Mouse (Mus musculus): Measurements from ENCODE around the gene Gtf2h2.
A peak's percentile ranks its signal among the peaks of the same experiment; 100 is the strongest.
"Not testable (repeated sequence)": the region's sequence is repeated elsewhere in the genome, so short reads cannot be mapped to it uniquely, and the experiment has no call there.

The Gtf2h2 gene

DNA sequence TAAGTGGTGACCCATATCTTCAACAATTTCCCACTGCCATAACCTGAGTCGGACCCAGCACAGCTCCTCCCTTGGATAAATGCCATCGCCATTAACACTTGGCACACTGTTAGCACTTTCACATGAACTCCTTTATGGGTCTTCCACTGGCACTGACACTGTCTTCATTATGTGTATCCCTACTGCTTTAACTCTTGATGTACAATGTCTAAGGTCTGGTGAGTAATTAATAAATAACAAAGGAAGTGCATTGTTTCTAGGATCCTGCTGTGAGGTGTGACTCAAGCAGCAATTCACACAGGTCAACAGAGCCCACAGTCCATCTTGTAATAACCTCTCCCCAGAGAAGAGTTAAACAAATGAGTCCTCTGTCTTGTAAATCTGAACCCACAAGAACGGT lies 31.0 kb downstream of the Gtf2h2 start:
- Histone ChIP-seq H3K4me1 (replicated peaks; ENCODE audit: low read depth, low read length) (peaks cover 37% of the 10 kb centered on the region), H3K4me3 (replicated peaks; ENCODE audit: low read length) (no peak overlapping the region), H3K36me3 (ENCODE audit: insufficient read depth, low read length) (peaks cover 24% of the 10 kb centered on the region), H3K27me3 (ENCODE audit: insufficient read depth, low read length) (no peaks in the 10 kb centered on the region), H3K9me3 (ENCODE audit: low read length) (no peaks in the 10 kb centered on the region)
- no peak for TF ChIP-seq CTCF (conservative IDR thresholded peaks at IDR 0.05; ENCODE audit: low read length)
- peak; percentile 90 for TF ChIP-seq NANOG (IDR thresholded peaks at IDR 0.05; ENCODE audit: borderline replicate concordance, low read length)
- TF ChIP-seq POU5F1 (IDR thresholded peaks at IDR 0.05; ENCODE audit: borderline replicate concordance, low read length): no peak

DNA sequence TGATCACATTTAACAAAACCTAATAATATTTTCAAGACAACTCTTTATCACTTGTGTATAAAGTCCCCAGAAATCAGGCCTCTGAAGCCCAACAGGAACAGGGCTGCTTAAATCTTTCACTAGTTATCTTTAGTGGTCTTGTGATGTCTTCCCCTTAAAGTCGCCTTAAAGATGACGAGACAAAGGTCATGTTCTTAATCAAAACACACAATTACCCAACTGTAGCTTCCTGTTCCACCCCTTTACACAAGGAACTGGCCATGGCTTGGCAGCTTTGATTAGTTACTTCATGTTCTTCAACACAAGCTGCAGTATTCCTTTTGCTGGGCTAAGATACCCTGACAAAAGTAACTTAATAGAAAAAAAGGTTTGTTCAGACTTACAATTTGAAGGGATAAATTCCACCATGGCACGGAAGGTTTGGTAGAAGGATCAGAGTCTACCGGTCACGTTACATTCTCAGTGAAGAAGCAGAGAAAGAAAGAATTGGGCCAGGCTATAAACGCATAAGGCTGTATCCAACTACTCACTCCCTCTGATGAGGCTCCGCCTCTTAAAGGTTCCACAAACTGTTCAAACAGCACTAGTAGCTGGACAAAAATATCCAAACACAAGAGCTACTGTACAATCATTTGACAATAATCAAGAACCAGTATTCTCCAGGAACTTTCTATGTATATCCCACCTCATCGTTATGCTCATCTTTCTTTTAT lies 39.8 kb downstream of the Gtf2h2 start, which contains the start of gene Naip1:
Naip1 (minus strand) TSS at position 455 of the 713 bp plus-strand sequence.
- H3K4me1 ChIP-seq (replicated peaks; ENCODE audit: low read depth, low read length); H3K9me3 ChIP-seq (ENCODE audit: low read length); H3K36me3 ChIP-seq (ENCODE audit: insufficient read depth, low read length); H3K4me3 ChIP-seq (replicated peaks; ENCODE audit: low read length); H3K27me3 ChIP-seq (ENCODE audit: insufficient read depth, low read length): not testable (repeated sequence)

DNA sequence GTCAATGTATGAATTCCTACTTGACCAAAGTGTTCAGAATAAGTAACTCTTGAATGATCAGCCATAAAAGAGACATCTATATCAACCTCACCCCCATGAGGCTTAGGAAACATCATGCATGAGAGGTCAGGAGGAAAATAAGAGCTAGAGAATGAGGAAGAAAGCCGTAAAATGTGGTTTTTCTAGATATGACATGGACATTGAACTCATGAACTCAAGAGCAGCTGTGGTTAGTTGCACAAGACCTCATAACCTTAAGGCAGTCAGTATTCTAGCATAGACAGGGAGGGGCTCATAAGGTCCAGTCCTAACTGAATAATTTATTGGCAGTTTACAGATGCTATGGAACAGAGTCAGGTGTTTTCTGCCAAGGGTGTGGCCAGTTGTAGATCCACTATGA lies 42.9 kb downstream of the Gtf2h2 start:
- no peak for TF ChIP-seq POU5F1 (IDR thresholded peaks at IDR 0.05; ENCODE audit: borderline replicate concordance, low read length)
- TF ChIP-seq NANOG (IDR thresholded peaks at IDR 0.05; ENCODE audit: borderline replicate concordance, low read length): no peak
- TF ChIP-seq CTCF (conservative IDR thresholded peaks at IDR 0.05; ENCODE audit: low read length): no peak
- H3K36me3 ChIP-seq (ENCODE audit: insufficient read depth, low read length): no peaks in the 10 kb centered on the region
- no peaks in the 10 kb centered on the region for H3K9me3 ChIP-seq (ENCODE audit: low read length)
- H3K27me3 ChIP-seq (ENCODE audit: insufficient read depth, low read length): no peaks in the 10 kb centered on the region
- no peak overlapping the region for H3K4me3 ChIP-seq (replicated peaks; ENCODE audit: low read length)
- H3K4me1 ChIP-seq (replicated peaks; ENCODE audit: low read depth, low read length): no peaks in the 10 kb centered on the region

DNA sequence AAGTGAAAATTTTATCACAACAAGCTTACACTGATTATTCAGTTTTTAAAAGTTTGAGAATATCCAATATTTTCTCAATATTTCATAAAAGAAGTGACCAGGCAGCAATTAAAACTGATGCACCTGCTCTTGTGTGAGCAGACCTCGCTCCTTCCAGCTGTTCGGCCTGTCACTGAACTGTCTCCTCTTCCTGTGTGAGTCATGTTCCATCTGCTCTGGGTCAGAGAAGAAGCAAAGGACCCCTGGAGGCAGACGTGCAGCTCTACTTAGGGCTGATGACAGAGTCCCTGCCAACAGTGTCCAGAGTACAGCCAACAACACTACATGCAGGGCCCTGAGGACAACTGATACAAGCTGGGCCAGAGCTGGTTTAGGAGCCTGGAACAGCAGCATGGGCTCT lies 52.3 kb downstream of the Gtf2h2 start:
- no peaks in the 10 kb centered on the region for H3K4me1 ChIP-seq (replicated peaks; ENCODE audit: low read depth, low read length)
- H3K9me3 ChIP-seq (ENCODE audit: low read length): no peaks in the 10 kb centered on the region
- H3K36me3 ChIP-seq (ENCODE audit: insufficient read depth, low read length): no peaks in the 10 kb centered on the region
- H3K4me3 ChIP-seq (replicated peaks; ENCODE audit: low read length): no peak overlapping the region
- TF ChIP-seq NANOG (IDR thresholded peaks at IDR 0.05; ENCODE audit: borderline replicate concordance, low read length) (no peak), POU5F1 (IDR thresholded peaks at IDR 0.05; ENCODE audit: borderline replicate concordance, low read length) (no peak), CTCF (conservative IDR thresholded peaks at IDR 0.05; ENCODE audit: low read length) (no peak)
- no peaks in the 10 kb centered on the region for H3K27me3 ChIP-seq (ENCODE audit: insufficient read depth, low read length)

DNA sequence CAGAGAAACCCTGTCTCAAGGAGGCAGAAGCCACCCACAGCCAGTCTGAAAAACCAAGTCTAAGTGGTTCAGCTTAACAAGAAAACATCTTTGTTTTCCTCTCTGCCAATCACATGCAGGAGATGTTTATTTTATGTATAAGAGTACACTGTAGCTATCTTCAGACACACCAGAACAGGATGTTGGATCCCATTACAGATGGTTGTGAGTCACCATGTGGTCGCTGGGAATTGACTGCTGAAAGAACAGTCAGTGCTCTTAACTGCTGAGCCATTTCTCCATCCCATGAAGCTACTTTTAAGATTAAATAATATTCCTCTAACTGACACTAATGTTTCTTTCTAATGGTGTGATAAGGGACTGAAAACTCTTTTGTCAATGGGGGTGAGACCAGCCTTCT lies 53.7 kb downstream of the Gtf2h2 start:
- no peaks in the 10 kb centered on the region for H3K4me1 ChIP-seq (replicated peaks; ENCODE audit: low read depth, low read length)
- H3K4me3 ChIP-seq (replicated peaks; ENCODE audit: low read length): no peak overlapping the region
- no peaks in the 10 kb centered on the region for H3K36me3 ChIP-seq (ENCODE audit: insufficient read depth, low read length)
- H3K27me3 ChIP-seq (ENCODE audit: insufficient read depth, low read length): no peaks in the 10 kb centered on the region
- no peaks in the 10 kb centered on the region for H3K9me3 ChIP-seq (ENCODE audit: low read length)
- no peak for TF ChIP-seq POU5F1 (IDR thresholded peaks at IDR 0.05; ENCODE audit: borderline replicate concordance, low read length)

DNA sequence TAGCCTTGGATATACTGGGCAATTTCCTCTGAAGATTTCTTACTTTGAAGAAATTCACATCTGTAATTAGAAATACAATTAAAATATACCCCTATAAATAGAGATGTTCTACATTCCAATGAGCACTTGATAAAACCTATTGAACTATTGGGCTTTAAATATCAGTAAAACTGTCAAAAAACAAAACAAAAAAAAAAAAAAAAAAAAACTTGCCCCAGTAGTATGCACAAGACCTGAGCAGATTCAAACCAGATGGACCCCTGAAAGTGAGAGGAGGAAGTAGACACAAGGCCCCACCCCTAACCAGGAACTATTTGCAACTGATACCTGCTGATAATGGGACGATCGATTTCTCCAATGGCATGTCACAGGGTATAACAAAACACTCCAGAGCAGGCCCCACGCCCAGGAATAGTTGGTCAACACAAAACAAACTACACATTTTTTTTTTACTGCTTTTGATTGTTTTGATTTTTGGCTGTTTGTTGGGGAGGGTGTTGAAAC lies 55.0 kb downstream of the Gtf2h2 start:
- TF ChIP-seq POU5F1 (IDR thresholded peaks at IDR 0.05; ENCODE audit: borderline replicate concordance, low read length): no peak
- Histone ChIP-seq H3K9me3 (ENCODE audit: low read length) (no peaks in the 10 kb centered on the region), H3K36me3 (ENCODE audit: insufficient read depth, low read length) (no peaks in the 10 kb centered on the region), H3K4me3 (replicated peaks; ENCODE audit: low read length) (no peak overlapping the region), H3K4me1 (replicated peaks; ENCODE audit: low read depth, low read length) (no peaks in the 10 kb centered on the region), H3K27me3 (ENCODE audit: insufficient read depth, low read length) (no peaks in the 10 kb centered on the region)

DNA sequence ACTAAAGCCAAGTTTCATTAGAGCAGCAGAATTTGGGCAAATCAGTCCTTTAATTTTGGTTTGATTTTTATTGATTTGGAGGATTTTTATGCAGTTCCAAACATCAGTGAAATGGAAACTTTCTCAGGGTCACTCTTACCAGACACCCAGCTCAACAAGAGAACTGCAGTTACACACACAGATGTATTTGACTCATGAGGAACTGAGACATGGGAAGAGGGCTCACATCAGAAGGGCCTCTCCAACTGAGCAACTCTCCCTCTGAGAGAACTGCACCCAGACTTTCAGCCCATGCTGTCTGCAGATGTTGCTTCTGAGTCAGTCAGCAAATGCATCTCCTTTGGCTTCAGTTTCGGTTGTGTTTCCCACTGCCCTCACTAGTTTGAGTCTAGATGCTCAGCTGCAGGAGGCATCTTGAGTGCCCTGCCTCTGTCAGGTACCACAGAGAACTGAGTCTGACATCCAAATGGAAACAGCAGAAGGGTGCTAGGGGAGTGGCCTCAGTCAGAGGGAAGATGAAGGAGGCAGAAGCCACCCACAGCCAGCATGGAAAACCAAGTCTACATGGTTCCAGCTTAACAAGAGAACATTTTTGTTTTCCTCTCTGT lies 55.7 kb downstream of the Gtf2h2 start:
- H3K27me3 ChIP-seq (ENCODE audit: insufficient read depth, low read length); H3K4me3 ChIP-seq (replicated peaks; ENCODE audit: low read length); H3K4me1 ChIP-seq (replicated peaks; ENCODE audit: low read depth, low read length); H3K36me3 ChIP-seq (ENCODE audit: insufficient read depth, low read length); H3K9me3 ChIP-seq (ENCODE audit: low read length): not testable (repeated sequence)

DNA sequence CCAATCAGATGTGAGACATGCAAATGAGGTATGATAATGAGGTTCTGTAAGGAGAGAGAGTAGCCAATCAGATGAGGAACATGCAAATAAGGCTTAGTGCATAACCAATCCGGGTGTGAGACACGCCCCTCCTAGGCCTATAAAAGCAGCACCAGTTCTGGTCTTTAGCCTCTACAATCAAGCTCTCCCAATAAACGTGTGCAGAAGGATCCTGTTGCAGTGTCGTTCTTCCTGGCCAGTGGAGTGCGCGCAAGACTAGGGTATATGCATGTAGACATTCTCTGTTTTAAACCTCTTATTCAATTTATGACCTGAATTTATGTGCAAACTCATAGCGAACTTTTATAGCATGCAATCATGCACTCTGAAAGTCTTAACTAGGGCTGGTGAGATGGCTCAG lies 72.4 kb downstream of the Gtf2h2 start:
- H3K27me3 ChIP-seq (ENCODE audit: insufficient read depth, low read length); H3K36me3 ChIP-seq (ENCODE audit: insufficient read depth, low read length); H3K4me3 ChIP-seq (replicated peaks; ENCODE audit: low read length); H3K4me1 ChIP-seq (replicated peaks; ENCODE audit: low read depth, low read length): not testable (repeated sequence)
- peaks cover 13% of the 10 kb centered on the region for H3K9me3 ChIP-seq (ENCODE audit: low read length)

DNA sequence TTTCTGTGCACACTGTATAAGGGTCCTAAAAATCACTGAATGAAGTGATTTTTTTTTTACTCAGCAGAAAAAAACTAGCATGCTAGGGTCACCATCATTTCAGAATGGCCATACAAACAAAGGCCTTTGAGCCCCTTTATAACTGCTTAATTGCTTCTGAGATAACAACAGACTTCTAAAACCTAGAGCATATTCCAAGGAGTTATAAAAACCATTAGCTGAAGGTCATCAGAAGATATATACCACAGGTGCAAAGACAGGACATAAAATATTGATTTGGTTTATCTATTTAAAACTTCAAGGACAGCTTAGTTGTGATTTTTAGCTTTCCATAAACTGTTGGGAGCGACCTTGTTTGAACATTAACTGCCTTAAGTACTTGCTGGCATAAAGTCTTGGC lies 78.0 kb downstream of the Gtf2h2 start:
- Histone ChIP-seq H3K4me1 (replicated peaks; ENCODE audit: low read depth, low read length) (no peaks in the 10 kb centered on the region), H3K4me3 (replicated peaks; ENCODE audit: low read length) (no peak overlapping the region), H3K27me3 (ENCODE audit: insufficient read depth, low read length) (no peaks in the 10 kb centered on the region), H3K9me3 (ENCODE audit: low read length) (peaks cover 14% of the 10 kb centered on the region), H3K36me3 (ENCODE audit: insufficient read depth, low read length) (no peaks in the 10 kb centered on the region)
- no peak for TF ChIP-seq NANOG (IDR thresholded peaks at IDR 0.05; ENCODE audit: borderline replicate concordance, low read length)
- TF ChIP-seq POU5F1 (IDR thresholded peaks at IDR 0.05; ENCODE audit: borderline replicate concordance, low read length): no peak
- no peak for TF ChIP-seq CTCF (conservative IDR thresholded peaks at IDR 0.05; ENCODE audit: low read length)

All from E14TG2a.4 (cell line).